Comparison of ENCODE assay signal across 18 mouse cellular contexts in genomic region chr8:46496852-46497251, GRCm38 (mm10). TPM values are rescaled to one million over a fixed set of nuclear protein-coding genes. Genes with fewer than 3 reads are reported as not detected.
A peak's percentile ranks its signal among the peaks of the same experiment; 100 is the strongest.
DNase-seq lines count a peak whose midpoint lies in the region; ATAC-seq and TF ChIP-seq lines count a peak whose summit lies in the region.
"Had no signal": no experiment of that assay in that cellular context is flagged by ENCODE, and none has a peak within 500 bp of the region (broad histone marks: within the 10 kb centered on the region; RNA-seq: fewer than 3 reads in every experiment).

No protein-coding gene starts in this region.

- WGBS in heart, embryonic 12.5 days, result 45% methylated on average over 6 of the region's 6 CpGs
- 39% methylated on average over 6 of the region's 6 CpGs for WGBS in liver, embryonic 15.5 days (ENCODE audit: insufficient replicate concordance)
- WGBS in stomach, postnatal 0 days, result 59% methylated on average over 6 of the region's 6 CpGs
- 91% methylated on average over 6 of the region's 6 CpGs for WGBS in hindbrain, embryonic 14.5 days

- no peak for TF ChIP-seq CTCF in stomach, postnatal 0 days (IDR thresholded peaks at IDR 0.05; ENCODE audit: low read depth)

- no peak overlapping the region for H3K9ac ChIP-seq in heart, embryonic 12.5 days
- peak overlapping the region; percentile 30; the same call in 1 of the 2 replicates for H3K9ac ChIP-seq in liver, embryonic 15.5 days
- no peak overlapping the region for H3K9ac ChIP-seq in stomach, postnatal 0 days (ENCODE audit: low read length)
- H3K9ac ChIP-seq in hindbrain, embryonic 14.5 days, result no peak overlapping the region
- H3K9ac ChIP-seq: embryonic facial prominence, embryonic 13.5 days; limb, embryonic 12.5 days had no signal

- no peak for TF ChIP-seq EP300 in stomach, postnatal 0 days (optimal IDR thresholded peaks at IDR 0.05)

- H3K36me3 ChIP-seq in heart, embryonic 12.5 days, result peaks cover 6% of the 10 kb centered on the region; the same call in 1 of the 2 replicates
- peaks cover 54% of the 10 kb centered on the region for H3K36me3 ChIP-seq in liver, embryonic 15.5 days (replicated peaks)
- no peaks in the 10 kb centered on the region; the same call in 1 of the 2 replicates for H3K36me3 ChIP-seq in stomach, postnatal 0 days (ENCODE audit: control insufficient read depth, insufficient read depth, low read length)
- H3K36me3 ChIP-seq in hindbrain, embryonic 14.5 days (replicated peaks; ENCODE audit: control insufficient read depth, insufficient read depth), result no peaks in the 10 kb centered on the region
- H3K36me3 ChIP-seq: embryonic facial prominence, embryonic 13.5 days; limb, embryonic 12.5 days had no signal

- H3K4me2 ChIP-seq in heart, embryonic 12.5 days, result no peak overlapping the region
- peak overlapping the region; percentile 17 for H3K4me2 ChIP-seq in liver, embryonic 15.5 days
- H3K4me2 ChIP-seq in stomach, postnatal 0 days (replicated peaks; ENCODE audit: low read depth), result no peak overlapping the region
- H3K4me2 ChIP-seq in hindbrain, embryonic 14.5 days (replicated peaks), result no peak overlapping the region
- H3K4me2 ChIP-seq: embryonic facial prominence, embryonic 13.5 days; limb, embryonic 12.5 days had no signal

- DNase-seq in heart, adult 8-10 months (ENCODE audit: low spot score), result no peak
- no peak for DNase-seq in stomach, postnatal 0 days (ENCODE audit: low spot score)
- no peak for DNase-seq in hindbrain, embryonic 14.5 days (ENCODE audit: low spot score)
- no peak for DNase-seq in layer of hippocampus, adult 11-12 months (ENCODE audit: low spot score)
- DNase-seq: cerebellum, postnatal 10 days; gastrocnemius, postnatal 10 days; kidney, adult 8-10 months; lung, postnatal 36 days; right cerebral cortex, postnatal 25 days; thymus, postnatal 14 days had no signal

- H3K27ac ChIP-seq in heart, embryonic 12.5 days (ENCODE audit: poor library complexity, severe bottlenecking), result peak overlapping the region; percentile 38
- H3K27ac ChIP-seq in liver, embryonic 15.5 days (replicated peaks), result peak overlapping the region; percentile 68
- H3K27ac ChIP-seq in stomach, postnatal 0 days (replicated peaks), result peak overlapping the region; percentile 45; the same call in 1 of the 2 replicates
- H3K27ac ChIP-seq in hindbrain, embryonic 14.5 days, result no peak overlapping the region
- H3K27ac ChIP-seq: embryonic facial prominence, embryonic 13.5 days; limb, embryonic 12.5 days had no signal

- no peaks in the 10 kb centered on the region for H3K9me3 ChIP-seq in heart, embryonic 12.5 days (replicated peaks)
- H3K9me3 ChIP-seq in liver, embryonic 15.5 days (replicated peaks), result no peaks in the 10 kb centered on the region
- no peaks in the 10 kb centered on the region for H3K9me3 ChIP-seq in stomach, postnatal 0 days (ENCODE audit: control insufficient read depth, low read length)
- no peaks in the 10 kb centered on the region for H3K9me3 ChIP-seq in hindbrain, embryonic 14.5 days (ENCODE audit: control insufficient read depth, low read length)
- H3K9me3 ChIP-seq: embryonic facial prominence, embryonic 13.5 days; limb, embryonic 12.5 days had no signal

- ATAC-seq in heart, embryonic 12.5 days (ENCODE audit: insufficient number of reproducible peaks, low FRiP score), result no peak
- peak; percentile 85 for ATAC-seq in erythroid progenitor cell, adult 5-6 weeks (replicated peaks; ENCODE audit: low FRiP score, poor library complexity, severe bottlenecking)
- peak; percentile 47 for ATAC-seq in liver, embryonic 15.5 days (ENCODE audit: insufficient read depth)
- ATAC-seq in stomach, postnatal 0 days (ENCODE audit: low FRiP score, low TSS enrichment), result peak; percentile 31; the same call in 1 of the 2 replicates
- ATAC-seq in hindbrain, embryonic 14.5 days (ENCODE audit: low FRiP score), result no peak
- ATAC-seq: activated CD4-positive, CD25-positive, alpha-beta regulatory T cell, adult 4 months; forebrain, embryonic 16.5 days; hindbrain, embryonic 16.5 days had no signal

- peaks cover 27% of the 10 kb centered on the region for H3K4me1 ChIP-seq in heart, embryonic 12.5 days (replicated peaks)
- H3K4me1 ChIP-seq in liver, embryonic 15.5 days (replicated peaks), result peaks cover 83% of the 10 kb centered on the region
- H3K4me1 ChIP-seq in stomach, postnatal 0 days (replicated peaks; ENCODE audit: control insufficient read depth, insufficient read depth), result no peaks in the 10 kb centered on the region
- H3K4me1 ChIP-seq in hindbrain, embryonic 14.5 days (replicated peaks; ENCODE audit: control insufficient read depth, insufficient read depth, low read length), result no peaks in the 10 kb centered on the region

- no peak overlapping the region for H3K4me3 ChIP-seq in heart, embryonic 12.5 days
- H3K4me3 ChIP-seq in liver, embryonic 15.5 days (replicated peaks), result no peak overlapping the region
- H3K4me3 ChIP-seq in stomach, postnatal 0 days (ENCODE audit: low read depth, low read length), result no peak overlapping the region
- no peak overlapping the region for H3K4me3 ChIP-seq in hindbrain, embryonic 14.5 days (replicated peaks; ENCODE audit: low read length)
- H3K4me3 ChIP-seq: embryonic facial prominence, embryonic 13.5 days; limb, embryonic 12.5 days had no signal

- H3K27me3 ChIP-seq in heart, embryonic 12.5 days (replicated peaks), result no peaks in the 10 kb centered on the region
- no peaks in the 10 kb centered on the region for H3K27me3 ChIP-seq in liver, embryonic 15.5 days
- H3K27me3 ChIP-seq in stomach, postnatal 0 days (ENCODE audit: control insufficient read depth, insufficient read depth, low read length), result no peaks in the 10 kb centered on the region
- H3K27me3 ChIP-seq in hindbrain, embryonic 14.5 days (ENCODE audit: control insufficient read depth, insufficient read depth, low read length), result no peaks in the 10 kb centered on the region
- H3K27me3 ChIP-seq: embryonic facial prominence, embryonic 13.5 days; limb, embryonic 12.5 days had no signal

RNA-seq across cellular contexts. Expression of gene Acsl1, which starts 26.0 kb away (rescaled TPM):
- polyA plus RNA-seq in heart, embryonic 12.5 days (2016; fragmentation: Nextera tagmentation; extraction: Ambion mirVana), result 23.3 and 24.5 TPM in 2 replicates
- 100 to 1,000 TPM; 930 to 978 (median 952) TPM for total RNA-seq in heart, adult 8-10 months (2022)
- 149 and 194 TPM in 2 replicates for total RNA-seq in erythroid progenitor cell, adult 5-6 weeks (2015; ENCODE audit: low replicate concordance)
- 172 and 291 TPM in 2 replicates for total RNA-seq in erythroid progenitor cell, adult 5-6 weeks (2017; ENCODE audit: low replicate concordance)
- 106 and 125 TPM in 2 replicates for polyA plus RNA-seq in liver, embryonic 15.5 days (2015; fragmentation: Nextera tagmentation; extraction: Ambion mirVana)
- polyA plus RNA-seq in stomach, postnatal 0 days (2015; fragmentation: Nextera tagmentation; extraction: Ambion mirVana), result 47.4 and 47.5 TPM in 2 replicates
- 21.9 and 22.1 TPM in 2 replicates for polyA plus RNA-seq in hindbrain, embryonic 14.5 days (2014; fragmentation: Nextera tagmentation; extraction: Ambion mirVana)

RNA-seq across cellular contexts. Expression of gene Cenpu, which starts 55.0 kb away (rescaled TPM):
- 10.7 and 12.6 TPM in 2 replicates for polyA plus RNA-seq in heart, embryonic 12.5 days (2016; fragmentation: Nextera tagmentation; extraction: Ambion mirVana)
- total RNA-seq in heart, adult 8-10 months (2022), result 1 to 10 TPM in 2 of 4 experiments, under 1 TPM in 2; 0.65 to 1.1 (median 0.96) TPM
- total RNA-seq in erythroid progenitor cell, adult 5-6 weeks (2015; ENCODE audit: low replicate concordance), result 27.2 and 36.0 TPM in 2 replicates
- total RNA-seq in erythroid progenitor cell, adult 5-6 weeks (2017; ENCODE audit: low replicate concordance), result 49.9 and 78.3 TPM in 2 replicates
- 13.9 and 14.7 TPM in 2 replicates for polyA plus RNA-seq in liver, embryonic 15.5 days (2015; fragmentation: Nextera tagmentation; extraction: Ambion mirVana)
- polyA plus RNA-seq in stomach, postnatal 0 days (2015; fragmentation: Nextera tagmentation; extraction: Ambion mirVana), result 5.4 and 7.3 TPM in 2 replicates
- 6.2 and 9.1 TPM in 2 replicates for polyA plus RNA-seq in hindbrain, embryonic 14.5 days (2014; fragmentation: Nextera tagmentation; extraction: Ambion mirVana)

Comparison
In these comparisons a context has a peak if more than half of its experiments do, and no peak if none do; other contexts are left out.
1. ATAC-seq: peak in erythroid progenitor cell, adult 5-6 weeks (single experiment), liver, embryonic 15.5 days (single experiment) and stomach, postnatal 0 days (single experiment); none in heart, embryonic 12.5 days (single experiment) and hindbrain, embryonic 14.5 days (single experiment).